Mouse (Mus musculus) kidney, embryonic 16.5 days (tissue): Measurements from ENCODE around the gene Sned1. TPM values are rescaled to one million over a fixed set of nuclear protein-coding genes. Genes with fewer than 3 reads are reported as not detected.

Experiments
- ATAC-seq: fragments of 200-750 bp; cut with Nextera tagmentation; 2 replicates; pipeline ENCODE4 v1.8.0; 2017; ENCODE audit warnings: moderate TSS enrichment; ENCODE audit not compliant: low FRiP score, low TSS enrichment
- H3K27ac ChIP-seq: fragments of 300-500 bp; sonication (generic); 2 replicates; pipeline ENCODE4 v1.5.1; 2014; ENCODE audit warnings: low read length
- H3K27me3 ChIP-seq: fragments of 300-500 bp; sonication (generic); 2 replicates; pipeline ENCODE4 v1.6.1; 2014; ENCODE audit warnings: low read length, control low read depth, mixed read lengths; ENCODE audit not compliant: insufficient read depth
- H3K36me3 ChIP-seq: fragments of 300-500 bp; sonication (generic); 2 replicates; pipeline ENCODE4 v1.6.1; 2014; ENCODE audit warnings: low read length, control low read depth, mixed read lengths; ENCODE audit not compliant: insufficient read depth
- H3K4me1 ChIP-seq: fragments of 300-500 bp; sonication (generic); 2 replicates; pipeline ENCODE4 v1.6.1; 2014; ENCODE audit warnings: low read length, control low read depth, mixed read lengths; ENCODE audit not compliant: insufficient read depth
- H3K4me2 ChIP-seq: fragments of 300-500 bp; sonication (generic); replicated peaks from 2 replicates; pipeline ENCODE4 v1.6.1; 2014; ENCODE audit warnings: low read depth, low read length
- H3K4me3 ChIP-seq: fragments of 300-500 bp; sonication (generic); 2 replicates; pipeline ENCODE4 v1.5.1; 2014; ENCODE audit warnings: mild to moderate bottlenecking, low read length
- H3K9ac ChIP-seq: fragments of 300-500 bp; sonication (generic); replicated peaks from 2 replicates; pipeline ENCODE4 v1.6.1; 2014; ENCODE audit warnings: low read length
- H3K9me3 ChIP-seq: fragments of 300-500 bp; sonication (generic); 2 replicates; pipeline ENCODE4 v1.6.1; 2016; ENCODE audit warnings: low read length, control low read depth
- WGBS: fragments of 180-500 bp; shearing (Covaris S2); extraction: QIAGEN DNeasy Blood & Tissue Kit; methylation state at CpG from one replicate; pipeline ENCODE4 v1.1.7; 2014; 5-methylcytosine and 5-hydroxymethylcytosine counted together
- microRNA-seq: library from miRNA; unstranded; fragments of <30 nt; microRNA quantifications from one replicate; pipeline ENCODE4, GENCODE M21; 2016
- polyA plus RNA-seq: library from polyadenylated mRNA; unstranded; fragments of >200 nt; fragmentation: Nextera tagmentation; extraction: Ambion mirVana; gene quantifications from 2 replicates; pipeline ENCODE4 v1.2.1, GENCODE M21; 2015

Gene Sned1
- polyA plus RNA-seq, 1 experiment from 2014 or later, result 11.1 TPM

GRCm38 (mm10) chr1:93343504-93344047 lies 107.9 kb downstream of the Sned1 start:
- Histone ChIP-seq H3K4me1 (peaks cover 16% of the 10 kb centered on the region), H3K9ac (peak overlapping the region; percentile 72), H3K27me3 (no peaks in the 10 kb centered on the region), H3K4me3 (peak overlapping the region; percentile 84), H3K9me3 (no peaks in the 10 kb centered on the region), H3K4me2 (peak overlapping the region; percentile 77), H3K36me3 (peaks cover 9% of the 10 kb centered on the region), H3K27ac (peak overlapping the region; percentile 43)
- ATAC-seq, result peak; percentile 99
- 0% methylated on average over 39 of the region's 39 CpGs for WGBS

- Histone ChIP-seq H3K27me3 (no peaks in the 10 kb centered on the region), H3K36me3 (peaks cover 28% of the 10 kb centered on the region)
These were observed 111.5 kb downstream of the Sned1 start for GRCm38 (mm10) chr1:93347176-93347575.

GRCm38 (mm10) chr1:93349701-93350100 lies 114.1 kb downstream of the Sned1 start:
- H3K9me3 ChIP-seq, result no peaks in the 10 kb centered on the region
- no peak overlapping the region for H3K4me2 ChIP-seq
- H3K9ac ChIP-seq, result no peak overlapping the region
- H3K4me1 ChIP-seq, result peaks cover 1% of the 10 kb centered on the region; the same call in 1 of the 2 replicates
- no peaks in the 10 kb centered on the region for H3K27me3 ChIP-seq
- H3K27ac ChIP-seq, result no peak overlapping the region
- peaks cover 49% of the 10 kb centered on the region for H3K36me3 ChIP-seq
- ATAC-seq, result no peak
- H3K4me3 ChIP-seq, result no peak overlapping the region
- WGBS, result 40% methylated on average over 4 of the region's 4 CpGs

More at GRCm38 (mm10) chr1:93347176-93347575, 111.5 kb downstream of the Sned1 start:
- H3K4me2 ChIP-seq, result no peak overlapping the region
- no peaks in the 10 kb centered on the region for H3K9me3 ChIP-seq
- no peak overlapping the region for H3K9ac ChIP-seq
- no peak overlapping the region for H3K4me3 ChIP-seq
- WGBS, result 92% methylated on average over 5 of the region's 5 CpGs
- no peak for ATAC-seq
- H3K4me1 ChIP-seq, result peaks cover 7% of the 10 kb centered on the region
- H3K27ac ChIP-seq, result no peak overlapping the region

Small RNA genes within 50 kb of the gene (microRNA-seq; reads per million reads assigned to microRNA genes)
- 1.3 reads per million for gene Mir6901
- not detected for gene Mir6902

Other genes with a start within 250 kb of the Sned1 start
- gene Aqp12, start 229.5 kb upstream of the Sned1 start, polyA plus RNA-seq, result not detected in 2 replicates
- 7.4 and 11.6 TPM in 2 replicates for gene Kif1a, start 133.9 kb upstream of the Sned1 start, polyA plus RNA-seq
- 0.32 TPM in 1 of 2 replicates, not detected in the other for gene Agxt, start 100.6 kb upstream of the Sned1 start, polyA plus RNA-seq
- 2.2 and 2.3 TPM in 2 replicates for gene 2310007B03Rik, start 74.9 kb upstream of the Sned1 start, polyA plus RNA-seq
- 0.22 and 0.34 TPM in 2 replicates for gene Crocc2, start 67.1 kb upstream of the Sned1 start, polyA plus RNA-seq
- 34.3 and 34.8 TPM in 2 replicates for gene Mterf4, start 70.1 kb downstream of the Sned1 start, polyA plus RNA-seq
- 54.5 and 54.9 TPM in 2 replicates for gene Ppp1r7, start 107.0 kb downstream of the Sned1 start, polyA plus RNA-seq
- 16.1 and 16.6 TPM in 2 replicates for gene Pask, start 107.6 kb downstream of the Sned1 start, polyA plus RNA-seq
- 0.24 and 0.75 TPM in 2 replicates for gene Ano7, start 138.1 kb downstream of the Sned1 start, polyA plus RNA-seq
- 140 and 151 TPM in 2 replicates for gene Hdlbp, start 243.0 kb downstream of the Sned1 start, polyA plus RNA-seq